Mouse (Mus musculus) CH12.LX (cell line): ENCODE measurements at regions not wholly inside any gene's neighbourhood (a gene's known extent, or its start where the extent isn't known, plus 50 kb on each side); places are given as distances from the start of the nearest gene placed in this dataset.

Source experiments
- DNase-seq: peaks from one replicate; pipeline ENCODE4 v3.0.0-alpha.2; 2013; ENCODE audit errors: extremely low read depth
- H3K27ac ChIP-seq: 2 replicates; pipeline ENCODE4 v1.5.1; 2012; ENCODE audit warnings: low read depth, mild to moderate bottlenecking, control low read depth, moderate library complexity; ENCODE audit not compliant: insufficient read depth
- H3K27me3 ChIP-seq: replicated peaks from 2 replicates; pipeline ENCODE3; 2012; ENCODE audit warnings: inconsistent platforms
- H3K36me3 ChIP-seq, 2 experiments: replicated peaks in 1 of 2; 2 replicates each; pipeline versions ENCODE3 to v1.6.1; 2012; ENCODE audit warnings: inconsistent platforms in 1 of 2, low read length in 1 of 2, mild to moderate bottlenecking in 1 of 2, mixed read lengths in 1 of 2, moderate library complexity in 1 of 2; ENCODE audit not compliant: control insufficient read depth in 1 of 2, insufficient read depth in 1 of 2
- H3K4me1 ChIP-seq, 2 experiments: 2 replicates each; pipeline ENCODE4 v1.6.1; 2012; ENCODE audit warnings: inconsistent platforms in 1 of 2, moderate library complexity in 1 of 2; ENCODE audit not compliant: insufficient read depth in 2 of 2, control insufficient read depth in 1 of 2
- H3K4me2 ChIP-seq: 2 replicates; pipeline ENCODE4 v1.6.1; 2012; ENCODE audit warnings: low read depth, mild to moderate bottlenecking, control low read depth; ENCODE audit not compliant: poor library complexity, insufficient read depth, severe bottlenecking
- H3K4me3 ChIP-seq, 3 experiments: fragments of 150-350 bp in 1 of 3; sonication (generic) in 1 of 3; replicated peaks in 1 of 3; 2 replicates each; pipeline versions ENCODE3 to v1.5.1; 2011 to 2012; ENCODE audit warnings: low read depth in 2 of 3, low read length in 2 of 3, mild to moderate bottlenecking in 2 of 3, moderate library complexity in 2 of 3, control low read depth in 1 of 3, improper control_type of control experiment in 1 of 3, inconsistent platforms in 1 of 3, mixed read lengths in 1 of 3; ENCODE audit not compliant: poor library complexity in 1 of 3
- H3K79me2 ChIP-seq: replicated peaks from 2 replicates; pipeline ENCODE4 v1.6.1; 2012; ENCODE audit warnings: mild to moderate bottlenecking, moderate library complexity; ENCODE audit not compliant: control insufficient read depth, poor library complexity, insufficient read depth, severe bottlenecking; ENCODE audit errors: extremely low read depth
- H3K9ac ChIP-seq: 2 replicates; pipeline ENCODE4 v1.6.1; 2012; ENCODE audit warnings: low read depth, mild to moderate bottlenecking, control low read depth, moderate library complexity; ENCODE audit not compliant: insufficient read depth
- H3K9me3 ChIP-seq: replicated peaks from 2 replicates; pipeline ENCODE3; 2012; ENCODE audit warnings: low read length, inconsistent platforms, mixed read lengths
- BHLHE40 ChIP-seq: IDR thresholded peaks from 2 replicates; pipeline ENCODE4 v1.6.1; 2011; ENCODE audit warnings: mild to moderate bottlenecking, low read depth, low read length, improper control_type of control experiment
- CHD1 ChIP-seq: IDR thresholded peaks from 2 replicates; pipeline ENCODE4 v1.6.1; 2012; ENCODE audit warnings: low read depth, low read length, improper control_type of control experiment, inconsistent platforms
- E2F4 ChIP-seq: IDR thresholded peaks from 2 replicates; pipeline ENCODE4 v1.6.1; 2011; ENCODE audit warnings: low read depth, low read length, improper control_type of control experiment; ENCODE audit not compliant: insufficient replicate concordance
- EP300 ChIP-seq: IDR thresholded peaks from 2 replicates; pipeline ENCODE4 v1.6.1; 2011; ENCODE audit warnings: low read length, improper control_type of control experiment
- ETS1 ChIP-seq: conservative IDR thresholded peaks from 2 replicates; pipeline ENCODE4 v1.6.1; 2012; ENCODE audit warnings: low read depth, mild to moderate bottlenecking, inconsistent platforms, low read length, improper control_type of control experiment, moderate library complexity
- GABPA ChIP-seq: IDR thresholded peaks from 2 replicates; pipeline ENCODE4 v1.6.1; 2012; ENCODE audit warnings: low read depth, low read length, improper control_type of control experiment, inconsistent platforms; ENCODE audit not compliant: insufficient replicate concordance
- HCFC1 ChIP-seq: IDR thresholded peaks from 2 replicates; pipeline ENCODE4 v1.6.1; 2012; ENCODE audit warnings: low read depth, mild to moderate bottlenecking, inconsistent platforms, low read length, improper control_type of control experiment
- JUND ChIP-seq: conservative IDR thresholded peaks from 2 replicates; pipeline ENCODE4 v1.6.1; 2011; ENCODE audit warnings: low read depth, low read length, improper control_type of control experiment
- MAFK ChIP-seq: IDR thresholded peaks from 2 replicates; pipeline ENCODE4 v1.6.1; 2011; ENCODE audit warnings: low read length, improper control_type of control experiment; ENCODE audit not compliant: insufficient replicate concordance
- MAX ChIP-seq: IDR thresholded peaks from 2 replicates; pipeline ENCODE4 v1.6.1; 2011; ENCODE audit warnings: low read length, improper control_type of control experiment
- MAZ ChIP-seq: IDR thresholded peaks from 2 replicates; pipeline ENCODE4 v1.6.1; 2012; ENCODE audit warnings: low read depth, mild to moderate bottlenecking, inconsistent platforms, low read length, improper control_type of control experiment, moderate library complexity
- MEF2A ChIP-seq: IDR thresholded peaks from 2 replicates; pipeline ENCODE4 v1.6.1; 2014; ENCODE audit warnings: low read depth, mild to moderate bottlenecking, inconsistent platforms, low read length, improper control_type of control experiment, borderline replicate concordance
- MXI1 ChIP-seq: IDR thresholded peaks from 2 replicates; pipeline ENCODE4 v1.6.1; 2011; ENCODE audit warnings: mild to moderate bottlenecking, low read depth, low read length, improper control_type of control experiment
- MYC ChIP-seq: IDR thresholded peaks from 2 replicates; pipeline ENCODE4 v1.6.1; 2011; ENCODE audit warnings: low read depth, mild to moderate bottlenecking, improper control_type of control experiment, low read length
- NELFE ChIP-seq: IDR thresholded peaks from 2 replicates; pipeline ENCODE4 v1.6.1; 2011; ENCODE audit warnings: low read depth, low read length, improper control_type of control experiment
- RAD21 ChIP-seq: IDR thresholded peaks from 2 replicates; pipeline ENCODE4 v1.6.1; 2011; ENCODE audit warnings: low read depth, mild to moderate bottlenecking, low read length, improper control_type of control experiment, moderate library complexity
- RCOR1 ChIP-seq: conservative IDR thresholded peaks from 2 replicates; pipeline ENCODE4 v1.6.1; 2012; ENCODE audit warnings: low read depth, mild to moderate bottlenecking, inconsistent platforms, low read length, improper control_type of control experiment
- SIN3A ChIP-seq: IDR thresholded peaks from 2 replicates; pipeline ENCODE4 v1.6.1; 2012; ENCODE audit warnings: low read length, improper control_type of control experiment, inconsistent platforms
- TBP ChIP-seq: conservative IDR thresholded peaks from 2 replicates; pipeline ENCODE4 v1.6.1; 2011; ENCODE audit warnings: low read depth, low read length, improper control_type of control experiment
- UBTF ChIP-seq: IDR thresholded peaks from 2 replicates; pipeline ENCODE4 v1.6.1; 2012; ENCODE audit warnings: low read depth, mild to moderate bottlenecking, inconsistent platforms, low read length, improper control_type of control experiment, moderate library complexity
- USF1 ChIP-seq: IDR thresholded peaks from 2 replicates; pipeline ENCODE4 v1.6.1; 2014; ENCODE audit warnings: low read depth, mild to moderate bottlenecking, inconsistent platforms, low read length, improper control_type of control experiment
- USF2 ChIP-seq: conservative IDR thresholded peaks from 2 replicates; pipeline ENCODE4 v1.6.1; 2011; ENCODE audit warnings: low read depth, low read length, improper control_type of control experiment
- ZKSCAN1 ChIP-seq: IDR thresholded peaks from 2 replicates; pipeline ENCODE4 v1.6.1; 2012; ENCODE audit warnings: low read depth, inconsistent platforms, low read length, improper control_type of control experiment, borderline replicate concordance
- ZMIZ1 ChIP-seq: IDR thresholded peaks from 2 replicates; pipeline ENCODE4 v1.6.1; 2012; ENCODE audit warnings: low read depth, mild to moderate bottlenecking, inconsistent platforms, low read length, improper control_type of control experiment
- dilution Hi-C: fragments of 300-500 bp; cut with MboI; formaldehyde crosslinking; loops from 2 replicates; pipeline ENCODE4 v1.14.3; 2020; ENCODE audit warnings: low sequenced_read_pairs; ENCODE audit not compliant: extremely low pct_unique_long_range_greater_than_20kb, extremely low pct_ligation_motif_present
- in situ Hi-C: fragments of 300-500 bp; cut with MboI; formaldehyde crosslinking; loops from 3 replicates; pipeline ENCODE4 v1.14.3; 2019; ENCODE audit warnings: low sequenced_read_pairs, low pct_ligation_motif_present, low pct_unique_long_range_greater_than_20kb, mixed read lengths

- no peak overlapping the region for H3K9ac ChIP-seq
- no peaks in the 10 kb centered on the region for H3K4me1 ChIP-seq
- dilution Hi-C loops: no loop called here
- H3K9me3 ChIP-seq: no peaks in the 10 kb centered on the region
- no peak overlapping the region for H3K27ac ChIP-seq
- H3K79me2 ChIP-seq: no peaks in the 10 kb centered on the region
- no peak overlapping the region for H3K4me2 ChIP-seq
- H3K4me3 ChIP-seq: no peak overlapping the region
- peaks cover 54% of the 10 kb centered on the region for H3K27me3 ChIP-seq
- in situ Hi-C loops: no loop called here
- no peak for DNase-seq
- TF ChIP-seq MAFK (no peak), GABPA (no peak), ETS1 (no peak), NELFE (no peak), ZMIZ1 (no peak), SIN3A (no peak), TBP (no peak), MAX (no peak), JUND (no peak), MYC (no peak), HCFC1 (no peak), CHD1 (no peak), E2F4 (no peak), USF2 (no peak), RAD21 (no peak), ZKSCAN1 (no peak), RCOR1 (no peak), MXI1 (no peak), USF1 (no peak)
- no peaks in the 10 kb centered on the region for H3K36me3 ChIP-seq
Measured at GRCm38 (mm10) chr16:5578333-5578732, 306.8 kb upstream of the Rbfox1 start.

GRCm38 (mm10) chr16:5572780-5573179 lies 312.4 kb upstream of the Rbfox1 start:
- no peak overlapping the region for H3K27ac ChIP-seq
- in situ Hi-C loops: no loop called here
- dilution Hi-C loops: no loop called here
- H3K4me2 ChIP-seq: no peak overlapping the region
- no peaks in the 10 kb centered on the region for H3K9me3 ChIP-seq
- H3K4me3 ChIP-seq: no peak overlapping the region
- no peak for TF ChIP-seq UBTF
- no peak for TF ChIP-seq USF1
- no peak for TF ChIP-seq USF2
- TF ChIP-seq EP300: no peak
- TF ChIP-seq TBP: no peak
- TF ChIP-seq ZMIZ1: no peak
- TF ChIP-seq MEF2A: no peak
- TF ChIP-seq MAFK: no peak
- no peak for TF ChIP-seq BHLHE40
- no peak for TF ChIP-seq MAZ
- H3K36me3 ChIP-seq: no peaks in the 10 kb centered on the region
- H3K27me3 ChIP-seq: peaks cover 31% of the 10 kb centered on the region
- H3K4me1 ChIP-seq: no peaks in the 10 kb centered on the region
- no peaks in the 10 kb centered on the region for H3K79me2 ChIP-seq
- no peak overlapping the region for H3K9ac ChIP-seq
- DNase-seq: no peak
